Mouse (Mus musculus) MEL (cell line): ENCODE data around the gene Mrfap1. TPM values are rescaled to one million over a fixed set of nuclear protein-coding genes. Genes with fewer than 3 reads are reported as not detected.

ENCODE experiments used
- DNase-seq: peaks from one replicate; pipeline ENCODE4 v3.0.0; 2011; ENCODE audit warnings: low read depth, low spot score
- H3K27ac ChIP-seq: 2 replicates; pipeline ENCODE4 v1.5.1; 2012; ENCODE audit warnings: low read depth, mild to moderate bottlenecking, control low read depth, low read length, moderate library complexity; ENCODE audit not compliant: control insufficient read depth
- H3K27me3 ChIP-seq, 2 experiments: fragments of 150-350 bp in 1 of 2; sonication (generic) in 1 of 2; 2 replicates each; pipeline ENCODE4 v1.6.1; 2012; ENCODE audit warnings: low read length in 2 of 2, mild to moderate bottlenecking in 2 of 2, improper control_type of control experiment in 1 of 2, moderate library complexity in 1 of 2; ENCODE audit not compliant: insufficient read depth in 2 of 2, control insufficient read depth in 1 of 2
- H3K36me3 ChIP-seq, 2 experiments: 2 replicates each; pipeline ENCODE4 v1.6.1; 2012 to 2014; ENCODE audit warnings: low read length in 2 of 2, improper control_type of control experiment in 1 of 2, inconsistent platforms in 1 of 2, mild to moderate bottlenecking in 1 of 2; ENCODE audit not compliant: insufficient read depth in 2 of 2, control insufficient read depth in 1 of 2
- H3K4me1 ChIP-seq, 2 experiments: fragments of 150-350 bp in 1 of 2; sonication (generic) in 1 of 2; 2 replicates each; pipeline ENCODE4 v1.6.1; 2012; ENCODE audit warnings: low read length in 2 of 2, improper control_type of control experiment in 1 of 2, mild to moderate bottlenecking in 1 of 2; ENCODE audit not compliant: insufficient read depth in 2 of 2, control insufficient read depth in 1 of 2
- H3K4me3 ChIP-seq, 2 experiments: fragments of 150-350 bp in 1 of 2; sonication (generic) in 1 of 2; 2 replicates each; pipeline ENCODE4 v1.5.1; 2012; ENCODE audit warnings: low read depth in 2 of 2, low read length in 2 of 2, mild to moderate bottlenecking in 2 of 2, moderate library complexity in 2 of 2, control low read depth in 1 of 2, improper control_type of control experiment in 1 of 2; ENCODE audit not compliant: control insufficient read depth in 1 of 2, insufficient read depth in 1 of 2
- H3K79me2 ChIP-seq: 2 replicates; pipeline ENCODE4 v1.6.1; 2012; ENCODE audit warnings: mild to moderate bottlenecking, low read length, moderate library complexity; ENCODE audit not compliant: control insufficient read depth, poor library complexity, insufficient read depth
- H3K9ac ChIP-seq: 2 replicates; pipeline ENCODE4 v1.6.1; 2012; ENCODE audit warnings: low read depth, mild to moderate bottlenecking, control low read depth, low read length, moderate library complexity; ENCODE audit not compliant: control insufficient read depth, poor library complexity, severe bottlenecking
- H3K9me3 ChIP-seq: fragments of 150-350 bp; sonication (generic); replicated peaks from 2 replicates; pipeline ENCODE4 v1.6.1; 2012; ENCODE audit warnings: mild to moderate bottlenecking, low read length, improper control_type of control experiment, moderate library complexity; ENCODE audit not compliant: insufficient read depth
- CHD2 ChIP-seq: IDR thresholded peaks from 2 replicates; pipeline ENCODE4 v1.6.1; 2011; ENCODE audit warnings: low read length, improper control_type of control experiment
- CTCF ChIP-seq, 3 experiments: IDR thresholded peaks in 2 of 3; conservative IDR thresholded peaks in 1 of 3; 2 replicates each; pipeline ENCODE4 v1.5.1; 2011 to 2012; ENCODE audit warnings: low read length in 3 of 3, low read depth in 2 of 3, mild to moderate bottlenecking in 2 of 3, improper control_type of control experiment in 1 of 3, inconsistent platforms in 1 of 3, mixed read lengths in 1 of 3, moderate library complexity in 1 of 3; ENCODE audit not compliant: control insufficient read depth in 1 of 3, insufficient read depth in 1 of 3, poor library complexity in 1 of 3, severe bottlenecking in 1 of 3
- E2F4 ChIP-seq: IDR thresholded peaks from 2 replicates; pipeline ENCODE4 v1.6.1; 2011; ENCODE audit warnings: low read depth, low read length, improper control_type of control experiment, borderline replicate concordance
- ETS1 ChIP-seq: IDR thresholded peaks from 2 replicates; pipeline ENCODE4 v1.6.1; 2012; ENCODE audit warnings: low read depth, mild to moderate bottlenecking, inconsistent platforms, low read length, improper control_type of control experiment, moderate library complexity
- GABPA ChIP-seq: IDR thresholded peaks from 2 replicates; pipeline ENCODE4 v1.6.1; 2012; ENCODE audit warnings: low read depth, mild to moderate bottlenecking, inconsistent platforms, low read length, improper control_type of control experiment, moderate library complexity
- HCFC1 ChIP-seq: IDR thresholded peaks from 2 replicates; pipeline ENCODE4 v1.6.1; 2012; ENCODE audit warnings: low read depth, mild to moderate bottlenecking, inconsistent platforms, low read length, improper control_type of control experiment, moderate library complexity
- JUND ChIP-seq: IDR thresholded peaks from 2 replicates; pipeline ENCODE4 v1.6.1; 2011; ENCODE audit warnings: low read depth, mild to moderate bottlenecking, improper control_type of control experiment, low read length
- KAT2A ChIP-seq: conservative IDR thresholded peaks from 2 replicates; pipeline ENCODE4 v1.6.1; 2012; ENCODE audit warnings: low read depth, low read length, improper control_type of control experiment, inconsistent platforms
- MAX ChIP-seq: IDR thresholded peaks from 2 replicates; pipeline ENCODE4 v1.6.1; 2011; ENCODE audit warnings: low read length, improper control_type of control experiment
- MEF2A ChIP-seq: IDR thresholded peaks from 2 replicates; pipeline ENCODE4 v1.6.1; 2014; ENCODE audit warnings: low read depth, mild to moderate bottlenecking, inconsistent platforms, low read length, improper control_type of control experiment; ENCODE audit not compliant: poor library complexity, insufficient replicate concordance, severe bottlenecking; ENCODE audit errors: extremely low read depth
- MYB ChIP-seq: IDR thresholded peaks from 2 replicates; pipeline ENCODE4 v1.6.1; 2011; ENCODE audit warnings: mild to moderate bottlenecking, low read depth, low read length, improper control_type of control experiment
- NELFE ChIP-seq: IDR thresholded peaks from 2 replicates; pipeline ENCODE4 v1.6.1; 2011; ENCODE audit warnings: low read depth, low read length, improper control_type of control experiment
- NRF1 ChIP-seq: IDR thresholded peaks from 2 replicates; pipeline ENCODE4 v1.6.1; 2014; ENCODE audit warnings: low read depth, mild to moderate bottlenecking, inconsistent platforms, low read length, improper control_type of control experiment, moderate library complexity; ENCODE audit not compliant: poor library complexity, insufficient read depth, severe bottlenecking
- POLR2A ChIP-seq, 2 experiments: IDR thresholded peaks; 2 replicates each; pipeline ENCODE4 v1.6.1; 2011 to 2012; ENCODE audit warnings: low read length in 2 of 2, mild to moderate bottlenecking in 2 of 2, control low read depth in 1 of 2, improper control_type of control experiment in 1 of 2, low read depth in 1 of 2, moderate library complexity in 1 of 2; ENCODE audit not compliant: control insufficient read depth in 1 of 2, insufficient read depth in 1 of 2, poor library complexity in 1 of 2
- POLR2AphosphoS5 ChIP-seq: IDR thresholded peaks from 2 replicates; pipeline ENCODE4 v1.6.1; 2012; ENCODE audit warnings: low read depth, borderline replicate concordance, mild to moderate bottlenecking, inconsistent platforms, low read length, moderate library complexity, mixed read lengths
- RCOR1 ChIP-seq: IDR thresholded peaks from 2 replicates; pipeline ENCODE4 v1.6.1; 2012; ENCODE audit warnings: low read depth, mild to moderate bottlenecking, inconsistent platforms, low read length, improper control_type of control experiment
- SIN3A ChIP-seq: IDR thresholded peaks from 2 replicates; pipeline ENCODE4 v1.6.1; 2012; ENCODE audit warnings: low read length, improper control_type of control experiment, inconsistent platforms
- SMC3 ChIP-seq: IDR thresholded peaks from 2 replicates; pipeline ENCODE4 v1.6.1; 2011; ENCODE audit warnings: low read depth, low read length, improper control_type of control experiment
- TAL1 ChIP-seq: IDR thresholded peaks from 2 replicates; pipeline ENCODE4 v1.6.1; 2012; ENCODE audit warnings: mild to moderate bottlenecking, inconsistent platforms, low read length, moderate library complexity, mixed read lengths
- TCF12 ChIP-seq: IDR thresholded peaks from 2 replicates; pipeline ENCODE4 v1.6.1; 2014; ENCODE audit warnings: low read depth, mild to moderate bottlenecking, inconsistent platforms, low read length, improper control_type of control experiment, moderate library complexity
- UBTF ChIP-seq: IDR thresholded peaks from 2 replicates; pipeline ENCODE4 v1.6.1; 2012; ENCODE audit warnings: low read depth, mild to moderate bottlenecking, inconsistent platforms, low read length, improper control_type of control experiment, moderate library complexity, borderline replicate concordance; ENCODE audit not compliant: insufficient read depth
- USF1 ChIP-seq: IDR thresholded peaks from 2 replicates; pipeline ENCODE4 v1.6.1; 2014; ENCODE audit warnings: low read depth, mild to moderate bottlenecking, inconsistent platforms, low read length, improper control_type of control experiment, moderate library complexity
- ZC3H11A ChIP-seq: IDR thresholded peaks from 2 replicates; pipeline ENCODE4 v1.6.1; 2012; ENCODE audit warnings: low read depth, mild to moderate bottlenecking, inconsistent platforms, low read length, improper control_type of control experiment
- ZNF384 ChIP-seq: IDR thresholded peaks from 2 replicates; pipeline ENCODE4 v1.6.1; 2012; ENCODE audit warnings: low read depth, mild to moderate bottlenecking, inconsistent platforms, low read length, improper control_type of control experiment
- polyA plus RNA-seq, 2 experiments: library from polyadenylated mRNA; stranded (reverse) in 1 of 2; unstranded in 1 of 2; fragments of >175 nt in 1 of 2; fragments of >200 nt in 1 of 2; gene quantifications; 2 replicates each; pipeline versions ENCODE4 v1.2.1 to v1.2.4; 2012; ENCODE audit warnings: low replicate concordance in 2 of 2, low read depth in 1 of 2; ENCODE audit not compliant: insufficient read length in 2 of 2, insufficient read depth in 1 of 2, missing spikeins in 1 of 2
- total RNA-seq: library from RNA; depleted of rRNA; stranded (reverse); fragments of 300-350 nt; gene quantifications from 2 replicates; pipeline ENCODE4 v1.2.3, GENCODE M21; 2012

The Mrfap1 gene
- total and polyA plus RNA-seq, 3 experiments: 211 to 267 TPM; not detected in 1

DNA sequence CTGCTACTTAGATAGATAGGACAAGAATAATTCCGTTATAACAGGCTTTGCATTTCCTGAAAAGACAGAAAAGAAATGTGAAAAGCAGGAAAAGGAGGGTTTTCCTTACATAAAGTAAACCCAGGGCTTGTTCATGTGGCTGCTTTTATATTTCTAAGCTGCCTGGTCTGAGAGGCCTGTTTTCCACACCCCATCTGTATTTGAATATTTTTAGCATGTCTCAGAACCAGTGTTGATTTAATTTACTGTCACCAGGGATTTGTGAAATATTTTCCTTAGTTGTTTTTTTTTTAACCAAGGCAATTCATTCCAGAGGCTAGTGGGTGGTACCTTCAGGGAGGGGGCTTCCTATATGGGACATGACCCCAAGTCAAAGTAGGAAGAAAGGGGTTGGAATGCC lies 45.1 kb upstream of the Mrfap1 start:
- Histone ChIP-seq H3K27me3 (no peaks in the 10 kb centered on the region), H3K4me1 (no peaks in the 10 kb centered on the region), H3K79me2 (no peaks in the 10 kb centered on the region), H3K9me3 (no peaks in the 10 kb centered on the region), H3K36me3 (no peaks in the 10 kb centered on the region), H3K4me3 (no peak overlapping the region), H3K9ac (no peak overlapping the region), H3K27ac (no peak overlapping the region)
- DNase-seq: no peak
- TF ChIP-seq KAT2A (no peak), ZNF384 (no peak), SIN3A (no peak), MYB (no peak), RCOR1 (no peak), NRF1 (no peak), ZC3H11A (no peak), TCF12 (no peak), UBTF (no peak), HCFC1 (no peak), GABPA (no peak), POLR2A (IDR thresholded peaks at IDR 0.05; ENCODE audit: control insufficient read depth in 1 of 2, insufficient read depth in 1 of 2, low read depth in 1 of 2, low read length in 2 of 2, poor library complexity in 1 of 2) (no peak), ETS1 (no peak), POLR2AphosphoS5 (no peak), CTCF (IDR thresholded peaks at IDR 0.05 in 2 of 3, conservative IDR thresholded peaks at IDR 0.05 in 1 of 3; ENCODE audit: control insufficient read depth in 1 of 3, insufficient read depth in 1 of 3, low read depth in 2 of 3, low read length in 3 of 3, poor library complexity in 1 of 3, severe bottlenecking in 1 of 3) (no peak), MAX (no peak), NELFE (no peak), JUND (no peak), TAL1 (no peak), USF1 (no peak)

DNA sequence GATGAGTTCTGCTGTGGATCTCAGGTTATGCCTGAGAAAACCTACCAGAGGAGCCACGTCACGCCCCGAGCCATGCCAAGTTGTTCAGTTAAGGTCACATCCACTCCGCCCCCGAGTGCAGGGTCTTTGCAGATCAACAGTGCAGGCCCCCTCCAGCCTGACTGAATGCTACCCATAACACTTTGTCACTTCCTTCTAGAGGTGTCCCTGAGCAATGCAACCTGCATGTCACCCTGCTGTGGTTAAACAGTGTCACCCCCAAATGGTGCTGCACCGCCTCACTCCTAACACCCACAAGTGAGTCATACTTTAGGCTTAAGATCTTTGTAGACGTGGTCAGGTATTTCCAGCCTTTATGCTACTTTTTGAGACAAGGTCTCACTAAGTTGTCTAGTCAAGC lies 43.5 kb upstream of the Mrfap1 start:
- Histone ChIP-seq H3K27me3 (no peaks in the 10 kb centered on the region), H3K4me1 (no peaks in the 10 kb centered on the region), H3K9ac (no peak overlapping the region), H3K9me3 (no peaks in the 10 kb centered on the region), H3K4me3 (no peak overlapping the region), H3K36me3 (no peaks in the 10 kb centered on the region), H3K79me2 (no peaks in the 10 kb centered on the region), H3K27ac (no peak overlapping the region)
- TF ChIP-seq NRF1 (no peak), USF1 (no peak), CHD2 (no peak), SMC3 (no peak), MEF2A (no peak), E2F4 (no peak)
- no peak for DNase-seq
